Mouse (Mus musculus) midbrain, postnatal 0 days (tissue): ENCODE data around the gene Eif2ak4. TPM values are rescaled to one million over a fixed set of nuclear protein-coding genes. Genes with fewer than 3 reads are reported as not detected.

Experiments used
- ATAC-seq: fragments of 200-750 bp; cut with Nextera tagmentation; 2 replicates; pipeline ENCODE4 v1.8.0; 2017; ENCODE audit warnings: moderate number of reproducible peaks, mild to moderate bottlenecking, moderate TSS enrichment, moderate library complexity; ENCODE audit not compliant: low FRiP score
- DNase-seq: peaks from one replicate; pipeline ENCODE4 v3.0.0-alpha.2; 2015; ENCODE audit warnings: low spot score
- H3K27ac ChIP-seq: fragments of 300-500 bp; sonication (generic); 2 replicates; pipeline ENCODE4 v1.5.1; 2014; ENCODE audit warnings: low read depth, mild to moderate bottlenecking, low read length, mixed read lengths
- H3K27me3 ChIP-seq: fragments of 300-500 bp; sonication (generic); 2 replicates; pipeline ENCODE4 v1.6.1; 2014; ENCODE audit warnings: low read length, control low read depth, mixed read lengths; ENCODE audit not compliant: insufficient read depth
- H3K36me3 ChIP-seq: fragments of 300-500 bp; sonication (generic); 2 replicates; pipeline ENCODE4 v1.6.1; 2014; ENCODE audit warnings: low read length, control low read depth, mixed read lengths; ENCODE audit not compliant: insufficient read depth
- H3K4me1 ChIP-seq: fragments of 300-500 bp; sonication (generic); 2 replicates; pipeline ENCODE4 v1.6.1; 2014; ENCODE audit warnings: mild to moderate bottlenecking, control low read depth, antibody characterized with exemption, low read length, mixed read lengths; ENCODE audit not compliant: insufficient read depth
- H3K4me2 ChIP-seq: fragments of 300-500 bp; sonication (generic); 2 replicates; pipeline ENCODE4 v1.6.1; 2014; ENCODE audit warnings: low read depth, mild to moderate bottlenecking, low read length, mixed read lengths; ENCODE audit not compliant: poor library complexity, severe bottlenecking
- H3K4me3 ChIP-seq: fragments of 300-500 bp; sonication (generic); 2 replicates; pipeline ENCODE4 v1.5.1; 2014; ENCODE audit warnings: low read depth, mild to moderate bottlenecking, low read length, moderate library complexity
- H3K9ac ChIP-seq: fragments of 300-500 bp; sonication (generic); replicated peaks from 2 replicates; pipeline ENCODE4 v1.6.1; 2014; ENCODE audit warnings: mild to moderate bottlenecking, low read length, moderate library complexity, mixed read lengths; ENCODE audit not compliant: poor library complexity, severe bottlenecking
- H3K9me3 ChIP-seq: fragments of 300-500 bp; sonication (generic); 2 replicates; pipeline ENCODE4 v1.6.1; 2016; ENCODE audit warnings: low read length, control low read depth
- CTCF ChIP-seq: IDR thresholded peaks from 2 replicates; pipeline ENCODE4 v1.5.1; 2016; ENCODE audit warnings: antibody characterized with exemption, mild to moderate bottlenecking
- WGBS: fragments of 180-500 bp; shearing (Covaris S2); extraction: QIAGEN DNeasy Blood & Tissue Kit; methylation state at CpG from one replicate; pipeline ENCODE4 v1.1.7; 2014; 5-methylcytosine and 5-hydroxymethylcytosine counted together
- polyA plus RNA-seq: library from polyadenylated mRNA; unstranded; fragments of >200 nt; fragmentation: Nextera tagmentation; extraction: Ambion mirVana; gene quantifications from 2 replicates; pipeline ENCODE4 v1.2.1, GENCODE M21; 2015
- total RNA-seq: library from RNA; depleted of rRNA; stranded (reverse); fragments of >200 nt; gene quantifications from 2 replicates; pipeline ENCODE4 v1.2.3, GENCODE M21; 2014

Eif2ak4 gene
- total and polyA plus RNA-seq, 2 experiments from 2014 or later = 8.5 to 17.2 TPM

GRCm38 (mm10) chr2:118355138-118355719, 33.2 kb upstream of the Eif2ak4 start:
- Histone ChIP-seq H3K36me3 (no peaks in the 10 kb centered on the region), H3K27me3 (no peaks in the 10 kb centered on the region), H3K27ac (no peak overlapping the region), H3K4me3 (no peak overlapping the region), H3K9me3 (no peaks in the 10 kb centered on the region), H3K9ac (no peak overlapping the region), H3K4me2 (no peak overlapping the region), H3K4me1 (peaks cover 2% of the 10 kb centered on the region; the same call in 1 of the 2 replicates)
- ATAC-seq = no peak
- 54% methylated on average over 6 of the region's 6 CpGs for WGBS
- DNase-seq = no peak
- TF ChIP-seq CTCF = no peak

- H3K4me2 ChIP-seq = peak overlapping the region; percentile 97
- H3K9me3 ChIP-seq = no peaks in the 10 kb centered on the region
- TF ChIP-seq CTCF = no peak
- ATAC-seq (no peak), DNase-seq (no peak)
- WGBS = 33% methylated on average over 1 of the region's 1 CpGs
- H3K4me1 ChIP-seq = no peaks in the 10 kb centered on the region
- H3K27me3 ChIP-seq = peaks cover 3% of the 10 kb centered on the region; the same call in 1 of the 2 replicates
- H3K9ac ChIP-seq = no peak overlapping the region
- H3K36me3 ChIP-seq = no peaks in the 10 kb centered on the region
- peak overlapping the region; percentile 19; the same call in 1 of the 2 replicates for H3K4me3 ChIP-seq
- H3K27ac ChIP-seq = no peak overlapping the region
Observed at GRCm38 (mm10) chr2:118371841-118372240, 16.6 kb upstream of the Eif2ak4 start.

DNA sequence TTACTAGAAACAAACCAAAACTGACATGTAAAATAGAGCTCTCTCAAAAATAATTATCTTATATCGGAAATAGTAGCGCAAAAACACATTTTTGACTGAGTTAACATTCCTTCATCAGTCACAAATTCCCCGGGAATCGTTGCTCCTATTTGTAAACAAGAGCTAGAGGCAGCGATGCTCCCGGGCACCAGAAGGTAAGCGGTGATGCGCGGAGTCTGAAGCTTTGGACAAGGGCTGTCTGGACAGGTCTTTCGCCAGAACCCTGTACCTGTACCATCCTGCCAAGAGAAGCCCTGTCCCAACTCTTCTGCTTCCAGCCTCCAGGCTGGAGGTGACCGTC, 15.9 kb upstream of the Eif2ak4 start:
- WGBS = 7% methylated on average over 11 of the region's 11 CpGs
- Histone ChIP-seq H3K4me1 (no peaks in the 10 kb centered on the region), H3K36me3 (no peaks in the 10 kb centered on the region), H3K9ac (peak overlapping the region; percentile 78), H3K4me3 (peak overlapping the region; percentile 60), H3K4me2 (peak overlapping the region; percentile 97), H3K27me3 (peaks cover 3% of the 10 kb centered on the region; the same call in 1 of the 2 replicates), H3K9me3 (no peaks in the 10 kb centered on the region), H3K27ac (no peak overlapping the region)
- TF ChIP-seq CTCF = no peak
- ATAC-seq (no peak), DNase-seq (peak; percentile 6)

DNA sequence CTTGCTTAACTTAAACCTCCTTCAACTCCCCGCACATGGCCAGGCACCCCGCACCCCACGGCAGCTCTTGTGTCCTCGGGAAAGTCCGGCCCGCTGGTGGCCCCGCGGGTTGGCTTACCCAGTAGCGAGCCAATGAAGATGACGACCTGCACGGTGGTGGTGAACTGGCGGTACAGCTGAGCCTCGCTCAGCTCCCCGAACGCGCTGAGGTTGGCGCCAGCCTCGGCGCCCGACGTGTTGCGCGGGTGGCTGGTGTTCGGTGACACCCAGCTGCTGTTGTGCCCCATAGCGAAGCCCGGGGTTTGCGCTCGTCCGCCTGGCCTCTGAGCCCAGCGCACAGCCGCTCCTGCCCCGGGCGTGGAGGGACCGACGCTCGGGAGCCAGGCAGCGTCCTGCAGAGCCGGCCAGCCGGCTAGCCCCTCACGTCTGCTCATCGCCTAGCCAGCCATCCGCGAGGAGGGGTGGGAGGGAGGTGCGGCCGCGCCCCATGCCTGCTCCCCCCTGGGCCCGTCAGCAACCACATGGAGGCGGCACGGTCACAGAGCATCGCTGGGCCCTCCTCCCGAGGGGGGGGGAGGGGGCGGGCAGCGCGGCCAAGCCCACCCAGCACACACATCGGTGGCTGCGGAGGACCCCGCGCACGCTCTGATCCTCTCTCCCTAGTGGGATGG, 15.4 kb upstream of the Eif2ak4 start, which contains the start of gene Gpr176:
Gene Gpr176 (minus strand): TSS at position 519 of the 671 bp plus-strand sequence.
- peak within 1 kb of the TSS; percentile 97 for H3K4me2 ChIP-seq
- H3K27me3 ChIP-seq = peaks cover 3% of the 10 kb centered on the region; the same call in 1 of the 2 replicates
- 0 out of 2 replicates have a peak, but pooled peaks have one; percentile 14 for TF ChIP-seq CTCF
- H3K9ac ChIP-seq = peak within 1 kb of the TSS; percentile 78
- no peaks in the 10 kb centered on the region for H3K36me3 ChIP-seq
- DNase-seq (peak; percentile 63), ATAC-seq (peak; percentile 86)
- no peaks in the 10 kb centered on the region for H3K9me3 ChIP-seq
- under 1% methylated on average over 47 of the region's 59 CpGs for WGBS
- H3K4me3 ChIP-seq = peak within 1 kb of the TSS; percentile 60
- H3K4me1 ChIP-seq = no peaks in the 10 kb centered on the region
- H3K27ac ChIP-seq = peak within 1 kb of the TSS; percentile 79

DNA sequence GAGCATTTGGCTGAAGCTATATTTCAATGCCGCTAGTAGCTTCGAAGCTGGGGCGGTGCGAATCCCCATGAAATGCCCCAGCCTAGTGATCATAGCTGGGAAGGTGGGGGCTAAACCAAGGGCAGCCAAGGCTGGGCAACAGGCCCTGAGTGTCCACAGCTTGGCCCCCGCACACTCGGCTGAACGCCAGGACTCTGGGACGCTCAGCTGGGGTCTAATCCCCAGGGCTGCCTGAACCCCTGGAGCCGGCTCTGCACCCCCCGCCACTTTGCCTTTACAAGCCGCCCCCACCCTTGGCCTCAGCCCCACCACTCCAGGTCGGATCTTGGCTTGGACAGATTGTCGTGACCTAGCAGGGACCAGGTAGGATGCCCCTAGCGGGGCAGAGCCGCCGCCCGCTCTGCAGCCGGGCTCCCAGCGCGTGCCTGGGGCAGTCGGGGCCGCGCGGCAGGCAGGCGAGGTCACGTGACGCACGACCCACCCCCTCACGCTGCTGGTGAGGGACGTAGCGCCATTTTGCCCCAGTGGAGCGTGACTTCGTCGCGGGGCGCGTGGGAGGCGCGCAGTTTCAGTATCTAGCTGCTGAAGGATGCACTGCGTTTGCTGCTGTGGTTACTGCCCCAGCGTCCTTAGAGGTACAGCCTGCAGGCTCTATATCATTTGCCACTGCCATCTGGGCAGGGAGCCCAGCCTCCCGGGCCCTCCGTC, 14.7 kb upstream of the Eif2ak4 start:
- TF ChIP-seq CTCF = peak; percentile 58
- H3K36me3 ChIP-seq = no peaks in the 10 kb centered on the region
- ATAC-seq = peak; percentile 95
- H3K4me1 ChIP-seq = no peaks in the 10 kb centered on the region
- peak overlapping the region; percentile 97 for H3K4me2 ChIP-seq
- peak overlapping the region; percentile 79 for H3K27ac ChIP-seq
- 2% methylated on average over 42 of the region's 43 CpGs for WGBS
- no peaks in the 10 kb centered on the region for H3K9me3 ChIP-seq
- H3K9ac ChIP-seq = peak overlapping the region; percentile 78
- peak; percentile 90 for DNase-seq
- H3K27me3 ChIP-seq = peaks cover 3% of the 10 kb centered on the region; the same call in 1 of the 2 replicates
- peak overlapping the region; percentile 60 for H3K4me3 ChIP-seq
